Mouse (Mus musculus): Measurements from ENCODE around the gene Aldoart2. TPM values are rescaled to one million over a fixed set of nuclear protein-coding genes. Genes with fewer than 3 reads are reported as not detected.

Aldoart2 gene
- polyA plus RNA-seq, 1 experiment from 2014 or later = not detected

GRCm38 (mm10) chr12:55598887-55599561 is 34.0 kb downstream of the Aldoart2 start, which contains the start of gene Insm2:
TSS of gene Insm2 (plus strand) at chr12:55599427.
- Histone ChIP-seq H3K27me3 (peaks cover 70% of the 10 kb centered on the region), H3K36me3 (no peaks in the 10 kb centered on the region), H3K4me3 (replicated peaks) (peak within 1 kb of the TSS; percentile 55), H3K27ac (no peak within 1 kb of the TSS), H3K9ac (replicated peaks) (peak within 1 kb of the TSS; percentile 59), H3K9me3 (no peaks in the 10 kb centered on the region), H3K4me1 (replicated peaks) (peaks cover 26% of the 10 kb centered on the region), H3K4me2 (replicated peaks) (peak within 1 kb of the TSS; percentile 95)
- under 1% methylated on average over 76 of the region's 77 CpGs for WGBS
- ATAC-seq = peak; percentile 85

GRCm38 (mm10) chr12:55599639-55600502 is 34.8 kb downstream of the Aldoart2 start:
- Histone ChIP-seq H3K27ac (no peak overlapping the region), H3K9ac (replicated peaks) (peak overlapping the region; percentile 59), H3K4me1 (replicated peaks) (peaks cover 26% of the 10 kb centered on the region), H3K4me2 (replicated peaks) (peak overlapping the region; percentile 95), H3K4me3 (replicated peaks) (peak overlapping the region; percentile 55), H3K36me3 (no peaks in the 10 kb centered on the region), H3K9me3 (no peaks in the 10 kb centered on the region), H3K27me3 (peaks cover 67% of the 10 kb centered on the region)
- under 1% methylated on average over 103 of the region's 109 CpGs for WGBS
- ATAC-seq = peak; percentile 64

- Histone ChIP-seq H3K9me3 (no peaks in the 10 kb centered on the region), H3K27ac (no peak overlapping the region), H3K27me3 (peaks cover 67% of the 10 kb centered on the region), H3K4me2 (replicated peaks) (peak overlapping the region; percentile 95), H3K36me3 (peaks cover 3% of the 10 kb centered on the region; the same call in 1 of the 2 replicates), H3K9ac (replicated peaks) (peak overlapping the region; percentile 59; the same call in 1 of the 2 replicates), H3K4me1 (replicated peaks) (peaks cover 26% of the 10 kb centered on the region), H3K4me3 (replicated peaks) (peak overlapping the region; percentile 55)
- 3% methylated on average over 42 of the region's 42 CpGs for WGBS
- ATAC-seq = 0 out of 2 replicates have a peak, but pooled peaks have one; percentile 5
Observed at GRCm38 (mm10) chr12:55600503-55600994, 35.5 kb downstream of the Aldoart2 start.

GRCm38 (mm10) chr12:55604411-55604810 is 39.4 kb downstream of the Aldoart2 start:
- Histone ChIP-seq H3K27ac (no peak overlapping the region), H3K4me3 (replicated peaks) (no peak overlapping the region), H3K27me3 (peaks cover 29% of the 10 kb centered on the region), H3K4me2 (replicated peaks) (no peak overlapping the region), H3K9ac (replicated peaks) (no peak overlapping the region), H3K9me3 (no peaks in the 10 kb centered on the region), H3K36me3 (peaks cover 3% of the 10 kb centered on the region; the same call in 1 of the 2 replicates), H3K4me1 (replicated peaks) (peaks cover 18% of the 10 kb centered on the region)
- no peak for ATAC-seq
- WGBS = 88% methylated on average over 3 of the region's 3 CpGs

GRCm38 (mm10) chr12:55607902-55608301 is 42.9 kb downstream of the Aldoart2 start:
- ATAC-seq = peak; percentile 56; the same call in 1 of the 2 replicates
- Histone ChIP-seq H3K27me3 (no peaks in the 10 kb centered on the region), H3K36me3 (peaks cover 6% of the 10 kb centered on the region), H3K4me2 (replicated peaks) (no peak overlapping the region), H3K9ac (replicated peaks) (no peak overlapping the region), H3K9me3 (no peaks in the 10 kb centered on the region), H3K4me3 (replicated peaks) (no peak overlapping the region), H3K27ac (no peak overlapping the region), H3K4me1 (replicated peaks) (peaks cover 4% of the 10 kb centered on the region; the same call in 1 of the 2 replicates)
- 29% methylated on average over 4 of the region's 4 CpGs for WGBS

GRCm38 (mm10) chr12:55610812-55611211 is 45.8 kb downstream of the Aldoart2 start:
- no peak for ATAC-seq
- no peak overlapping the region for H3K4me3 ChIP-seq (replicated peaks)
- no peaks in the 10 kb centered on the region for H3K9me3 ChIP-seq
- no peak overlapping the region for H3K9ac ChIP-seq (replicated peaks)
- no peak overlapping the region for H3K27ac ChIP-seq
- 76% methylated on average over 2 of the region's 2 CpGs for WGBS
- H3K4me2 ChIP-seq (replicated peaks) = no peak overlapping the region
- H3K36me3 ChIP-seq = peaks cover 3% of the 10 kb centered on the region; the same call in 1 of the 2 replicates
- peaks cover 4% of the 10 kb centered on the region; the same call in 1 of the 2 replicates for H3K4me1 ChIP-seq (replicated peaks)
- no peaks in the 10 kb centered on the region for H3K27me3 ChIP-seq

Other genes with a start within 250 kb of the Aldoart2 start
- 464 and 465 TPM in 2 replicates for gene Psma6, start 181.0 kb upstream of the Aldoart2 start, polyA plus RNA-seq (2015; fragmentation: Nextera tagmentation; extraction: Ambion mirVana)
- gene Nfkbia, start 72.6 kb upstream of the Aldoart2 start, polyA plus RNA-seq (2015; fragmentation: Nextera tagmentation; extraction: Ambion mirVana) = 48.8 and 52.9 TPM in 2 replicates
- gene Insm2, start 34.2 kb downstream of the Aldoart2 start, polyA plus RNA-seq (2015; fragmentation: Nextera tagmentation; extraction: Ambion mirVana) = 0.64 and 1.2 TPM in 2 replicates

All from midbrain, embryonic 13.5 days (tissue).